Mouse (Mus musculus) spleen, adult 2 months (tissue): ENCODE data around the gene Chac1. TPM values are rescaled to one million over a fixed set of nuclear protein-coding genes. Genes with fewer than 3 reads are reported as not detected.

ENCODE experiments used
- DNase-seq, 2 experiments: peaks; one replicate each; pipeline versions ENCODE4 v3.0.0 to v3.0.0-alpha.2; 2012 to 2021; ENCODE audit warnings: low spot score in 2 of 2, low read depth in 1 of 2
- H3K27ac ChIP-seq: fragments of 200-500 bp; 2 replicates; pipeline ENCODE4 v1.5.1; 2012; ENCODE audit warnings: low read length, inconsistent platforms; ENCODE audit not compliant: insufficient read depth
- H3K27me3 ChIP-seq: fragments of 200-500 bp; 2 replicates; pipeline ENCODE4 v1.6.1; 2012; ENCODE audit warnings: mild to moderate bottlenecking, moderate library complexity, low read length, inconsistent platforms; ENCODE audit not compliant: control insufficient read depth, insufficient read depth
- H3K36me3 ChIP-seq: fragments of 200-500 bp; 2 replicates; pipeline ENCODE4 v1.6.1; 2012; ENCODE audit warnings: mild to moderate bottlenecking, low read length, inconsistent platforms; ENCODE audit not compliant: control insufficient read depth, insufficient read depth
- H3K4me1 ChIP-seq: fragments of 200-500 bp; 2 replicates; pipeline ENCODE4 v1.6.1; 2011; ENCODE audit warnings: inconsistent platforms; ENCODE audit not compliant: control insufficient read depth, insufficient read depth, insufficient read length
- H3K4me3 ChIP-seq: fragments of 200-500 bp; 2 replicates; pipeline ENCODE4 v1.5.1; 2011; ENCODE audit warnings: mild to moderate bottlenecking, inconsistent platforms; ENCODE audit not compliant: insufficient read depth, insufficient read length; ENCODE audit errors: extremely low read depth
- CTCF ChIP-seq: fragments of 200-500 bp; IDR thresholded peaks from 2 replicates; pipeline ENCODE4 v1.5.1; 2011; ENCODE audit warnings: mild to moderate bottlenecking, inconsistent platforms; ENCODE audit not compliant: insufficient read depth, insufficient read length, insufficient replicate concordance; ENCODE audit errors: extremely low read depth
- POLR2A ChIP-seq: fragments of 200-500 bp; IDR thresholded peaks from 2 replicates; pipeline ENCODE4 v1.6.1; 2011; ENCODE audit warnings: low read depth, low read length, inconsistent platforms
- WGBS: fragments of 180-500 bp; shearing (Covaris S2); methylation state at CpG from one replicate; pipeline ENCODE4 v1.1.7; 2018; 5-methylcytosine and 5-hydroxymethylcytosine counted together
- polyA plus RNA-seq: library from polyadenylated mRNA; depleted of rRNA; stranded (reverse); fragments of >200 nt; gene quantifications from 2 replicates; pipeline ENCODE4 v1.2.3, GENCODE M21; 2012

The Chac1 gene
- polyA plus RNA-seq, 1 experiment, result 1.9 TPM

DNA sequence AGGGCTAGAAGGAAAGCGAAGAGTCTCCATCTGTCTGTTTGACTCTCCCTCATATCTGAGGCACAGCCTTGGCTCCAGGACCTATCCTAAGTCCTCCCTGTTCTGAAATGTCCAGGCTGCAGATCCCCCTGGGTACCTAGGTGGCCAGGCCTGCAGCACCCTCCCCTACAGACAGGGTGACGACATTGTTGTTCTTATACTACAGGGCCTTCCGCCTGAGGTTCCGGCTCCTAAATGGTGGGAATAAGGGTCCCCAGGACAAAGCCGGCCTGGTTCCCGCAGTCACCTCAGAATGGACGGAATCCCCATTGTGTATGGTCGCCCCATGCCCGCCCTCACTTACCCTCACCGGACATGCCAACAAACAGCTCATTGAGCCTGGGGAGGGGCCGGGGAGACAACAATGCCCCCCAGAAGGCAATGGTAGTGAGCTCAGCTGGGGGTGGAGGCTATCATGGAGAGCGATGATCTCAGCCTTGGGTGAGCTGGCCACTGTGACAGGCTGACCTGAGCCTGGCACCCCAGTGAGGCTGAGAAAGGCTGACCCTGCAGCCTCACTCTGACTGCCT lies 36.2 kb upstream of the Chac1 start:
- Histone ChIP-seq H3K4me1 (no peaks in the 10 kb centered on the region), H3K27me3 (no peaks in the 10 kb centered on the region), H3K27ac (no peak overlapping the region), H3K4me3 (no peak overlapping the region), H3K36me3 (no peaks in the 10 kb centered on the region)
- WGBS, result 93% methylated on average over 12 of the region's 12 CpGs
- TF ChIP-seq POLR2A (no peak), CTCF (no peak)
- no peak for DNase-seq

- H3K4me1 ChIP-seq, result peaks cover 12% of the 10 kb centered on the region
- WGBS, result 85% methylated on average over 3 of the region's 3 CpGs
- H3K27ac ChIP-seq, result no peak overlapping the region
- H3K27me3 ChIP-seq, result peaks cover 12% of the 10 kb centered on the region
- H3K36me3 ChIP-seq, result no peaks in the 10 kb centered on the region
- TF ChIP-seq CTCF (no peak), POLR2A (no peak)
- H3K4me3 ChIP-seq, result no peak overlapping the region
- DNase-seq, result no peak
Observed at GRCm38 (mm10) chr2:119318043-119318710, 32.9 kb upstream of the Chac1 start.

DNA sequence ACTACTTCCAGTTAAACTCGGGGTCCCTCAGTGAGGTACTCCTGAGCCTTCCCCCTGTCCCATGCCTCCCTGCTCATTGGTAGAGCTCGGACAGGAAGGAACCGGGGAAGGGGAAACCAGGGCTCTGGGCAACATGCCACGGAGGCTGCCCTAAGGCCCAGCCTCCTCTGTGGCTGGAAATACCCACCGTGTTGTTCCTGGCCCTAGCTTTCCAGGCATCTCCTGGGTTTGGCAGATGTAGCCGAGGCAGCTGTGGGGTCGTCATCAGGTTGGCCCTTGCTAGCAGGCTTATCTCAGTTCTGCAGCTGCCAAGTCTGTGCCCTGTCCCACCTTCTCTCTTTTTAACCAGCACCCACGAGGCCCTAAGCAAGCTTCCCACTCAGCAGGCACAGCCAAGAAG lies 30.5 kb upstream of the Chac1 start:
- H3K27me3 ChIP-seq, result peaks cover 24% of the 10 kb centered on the region
- peaks cover 27% of the 10 kb centered on the region for H3K4me1 ChIP-seq
- H3K4me3 ChIP-seq, result no peak overlapping the region
- WGBS, result 43% methylated on average over 8 of the region's 8 CpGs
- no peak overlapping the region for H3K27ac ChIP-seq
- no peak for DNase-seq
- TF ChIP-seq POLR2A, result no peak
- TF ChIP-seq CTCF, result no peak
- no peaks in the 10 kb centered on the region for H3K36me3 ChIP-seq

GRCm38 (mm10) chr2:119321771-119322586 lies 29.1 kb upstream of the Chac1 start:
- TF ChIP-seq CTCF, result no peak
- TF ChIP-seq POLR2A, result no peak
- H3K4me1 ChIP-seq, result peaks cover 27% of the 10 kb centered on the region
- H3K36me3 ChIP-seq, result no peaks in the 10 kb centered on the region
- H3K4me3 ChIP-seq, result peak overlapping the region; percentile 14; the same call in 1 of the 2 replicates
- 12% methylated on average over 48 of the region's 48 CpGs for WGBS
- no peak overlapping the region for H3K27ac ChIP-seq
- DNase-seq, result no peak
- peaks cover 36% of the 10 kb centered on the region for H3K27me3 ChIP-seq

- 22% methylated on average over 38 of the region's 39 CpGs for WGBS
- Histone ChIP-seq H3K4me3 (peak overlapping the region; percentile 14; the same call in 1 of the 2 replicates), H3K4me1 (peaks cover 27% of the 10 kb centered on the region), H3K36me3 (no peaks in the 10 kb centered on the region), H3K27ac (no peak overlapping the region), H3K27me3 (peaks cover 37% of the 10 kb centered on the region)
- TF ChIP-seq CTCF (no peak), POLR2A (no peak)
- DNase-seq, result no peak
Observed at GRCm38 (mm10) chr2:119322587-119323300, 28.3 kb upstream of the Chac1 start.

DNA sequence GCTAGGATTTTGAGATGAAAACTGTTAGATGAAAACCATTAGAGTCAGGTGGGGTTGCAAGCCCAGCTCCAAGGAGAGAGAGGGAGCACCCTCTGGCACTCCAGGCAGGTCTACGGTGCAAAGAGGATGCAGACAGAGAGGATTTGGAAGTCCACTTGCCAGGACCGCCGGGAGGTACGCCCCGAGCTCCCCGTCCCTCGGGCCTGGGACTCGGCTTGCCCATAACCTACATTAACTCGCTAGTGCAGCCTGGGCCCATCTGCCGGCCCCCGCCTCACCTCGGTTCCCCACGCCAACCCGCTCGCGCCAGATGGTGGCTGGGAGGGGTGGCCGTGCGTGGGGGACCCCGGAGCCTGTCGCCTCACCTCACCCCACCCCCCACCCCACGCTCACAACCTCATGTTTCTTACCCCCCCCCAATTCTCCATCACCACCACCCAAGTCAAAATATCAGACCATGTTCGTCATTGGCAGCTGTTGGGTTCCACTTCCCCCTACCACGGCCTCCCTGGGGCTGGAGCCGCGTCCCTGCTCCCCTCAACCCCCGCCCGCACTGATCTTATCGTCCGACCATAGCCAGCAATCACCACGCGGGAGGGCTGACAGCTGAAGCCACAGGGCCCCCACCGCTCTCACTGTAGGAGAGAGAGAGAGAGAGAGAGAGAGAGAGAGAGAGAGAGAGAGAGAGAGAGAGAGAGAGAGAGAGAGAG lies 27.0 kb upstream of the Chac1 start:
- WGBS, result 31% methylated on average over 32 of the region's 32 CpGs
- Histone ChIP-seq H3K27ac (no peak overlapping the region), H3K4me3 (peak overlapping the region; percentile 49; the same call in 1 of the 2 replicates), H3K27me3 (peaks cover 40% of the 10 kb centered on the region), H3K4me1 (peaks cover 27% of the 10 kb centered on the region), H3K36me3 (no peaks in the 10 kb centered on the region)
- no peak for TF ChIP-seq CTCF
- no peak for TF ChIP-seq POLR2A
- no peak for DNase-seq
